Mouse (Mus musculus): ENCODE results near the gene Abcc3. TPM values are rescaled to one million over a fixed set of nuclear protein-coding genes. Genes with fewer than 3 reads are reported as not detected.

Gene Abcc3
- total and polyA plus RNA-seq, 2 experiments from 2014 or later, result 0.99 to 3.6 TPM

- H3K4me3 ChIP-seq (ENCODE audit: low read depth, low read length), result no peak overlapping the region
- WGBS, result 97% methylated on average over 12 of the region's 12 CpGs
- H3K27ac ChIP-seq (ENCODE audit: low read depth, low read length), result no peak overlapping the region
- H3K9me3 ChIP-seq (ENCODE audit: low read length), result no peaks in the 10 kb centered on the region
- H3K9ac ChIP-seq (replicated peaks; ENCODE audit: low read length, poor library complexity, severe bottlenecking), result no peak overlapping the region
- no peaks in the 10 kb centered on the region for H3K36me3 ChIP-seq (ENCODE audit: insufficient read depth, low read length)
- no peaks in the 10 kb centered on the region for H3K4me1 ChIP-seq (ENCODE audit: insufficient read depth, low read length)
- DNase-seq (ENCODE audit: low spot score), result no peak
- H3K4me2 ChIP-seq (ENCODE audit: low read depth, low read length, poor library complexity, severe bottlenecking), result no peak overlapping the region
- TF ChIP-seq CTCF (IDR thresholded peaks at IDR 0.05), result no peak
- no peak for ATAC-seq (ENCODE audit: low FRiP score)
- no peaks in the 10 kb centered on the region for H3K27me3 ChIP-seq (ENCODE audit: insufficient read depth, low read length)
Measured at GRCm38 (mm10) chr11:94359168-94359567, 33.6 kb downstream of the Abcc3 start.

- H3K36me3 ChIP-seq (ENCODE audit: insufficient read depth, low read length), result no peaks in the 10 kb centered on the region
- ATAC-seq (ENCODE audit: low FRiP score), result no peak
- H3K27ac ChIP-seq (ENCODE audit: low read depth, low read length), result no peak overlapping the region
- no peaks in the 10 kb centered on the region for H3K27me3 ChIP-seq (ENCODE audit: insufficient read depth, low read length)
- TF ChIP-seq CTCF (IDR thresholded peaks at IDR 0.05), result no peak
- no peak for DNase-seq (ENCODE audit: low spot score)
- H3K9ac ChIP-seq (replicated peaks; ENCODE audit: low read length, poor library complexity, severe bottlenecking), result no peak overlapping the region
- H3K4me3 ChIP-seq (ENCODE audit: low read depth, low read length), result no peak overlapping the region
- H3K4me2 ChIP-seq (ENCODE audit: low read depth, low read length, poor library complexity, severe bottlenecking), result no peak overlapping the region
- H3K4me1 ChIP-seq (ENCODE audit: insufficient read depth, low read length), result no peaks in the 10 kb centered on the region
- no peaks in the 10 kb centered on the region for H3K9me3 ChIP-seq (ENCODE audit: low read length)
- 76% methylated on average over 9 of the region's 9 CpGs for WGBS
Measured at GRCm38 (mm10) chr11:94355521-94356217, 37.1 kb downstream of the Abcc3 start.

GRCm38 (mm10) chr11:94351094-94351493, 41.7 kb downstream of the Abcc3 start:
- WGBS, result 27% methylated on average over 3 of the region's 3 CpGs
- Histone ChIP-seq H3K4me3 (ENCODE audit: low read depth, low read length) (no peak overlapping the region), H3K9me3 (ENCODE audit: low read length) (no peaks in the 10 kb centered on the region), H3K27ac (ENCODE audit: low read depth, low read length) (no peak overlapping the region), H3K4me1 (ENCODE audit: insufficient read depth, low read length) (no peaks in the 10 kb centered on the region), H3K27me3 (ENCODE audit: insufficient read depth, low read length) (no peaks in the 10 kb centered on the region), H3K36me3 (ENCODE audit: insufficient read depth, low read length) (no peaks in the 10 kb centered on the region), H3K4me2 (ENCODE audit: low read depth, low read length, poor library complexity, severe bottlenecking) (no peak overlapping the region), H3K9ac (replicated peaks; ENCODE audit: low read length, poor library complexity, severe bottlenecking) (no peak overlapping the region)
- DNase-seq (ENCODE audit: low spot score) (no peak), ATAC-seq (ENCODE audit: low FRiP score) (no peak)
- TF ChIP-seq CTCF (IDR thresholded peaks at IDR 0.05), result no peak

GRCm38 (mm10) chr11:94350337-94350736, 42.5 kb downstream of the Abcc3 start:
- no peak overlapping the region for H3K4me2 ChIP-seq (ENCODE audit: low read depth, low read length, poor library complexity, severe bottlenecking)
- ATAC-seq (ENCODE audit: low FRiP score), result no peak
- 63% methylated on average over 1 of the region's 1 CpGs for WGBS

GRCm38 (mm10) chr11:94349839-94350238, 43.0 kb downstream of the Abcc3 start:
- ATAC-seq (ENCODE audit: low FRiP score) (no peak), DNase-seq (ENCODE audit: low spot score) (no peak)
- no peak overlapping the region for H3K4me2 ChIP-seq (ENCODE audit: low read depth, low read length, poor library complexity, severe bottlenecking)
- no peak overlapping the region for H3K4me3 ChIP-seq (ENCODE audit: low read depth, low read length)
- peak; percentile 42 for TF ChIP-seq CTCF (IDR thresholded peaks at IDR 0.05)
- no peaks in the 10 kb centered on the region for H3K9me3 ChIP-seq (ENCODE audit: low read length)
- WGBS, result 82% methylated on average over 2 of the region's 2 CpGs
- H3K27me3 ChIP-seq (ENCODE audit: insufficient read depth, low read length), result no peaks in the 10 kb centered on the region
- no peaks in the 10 kb centered on the region for H3K36me3 ChIP-seq (ENCODE audit: insufficient read depth, low read length)
- no peak overlapping the region for H3K9ac ChIP-seq (replicated peaks; ENCODE audit: low read length, poor library complexity, severe bottlenecking)
- no peaks in the 10 kb centered on the region for H3K4me1 ChIP-seq (ENCODE audit: insufficient read depth, low read length)
- no peak overlapping the region for H3K27ac ChIP-seq (ENCODE audit: low read depth, low read length)

More at GRCm38 (mm10) chr11:94350337-94350736, 42.5 kb downstream of the Abcc3 start:
- H3K9me3 ChIP-seq (ENCODE audit: low read length), result no peaks in the 10 kb centered on the region
- no peak overlapping the region for H3K27ac ChIP-seq (ENCODE audit: low read depth, low read length)
- DNase-seq (ENCODE audit: low spot score), result no peak
- no peaks in the 10 kb centered on the region for H3K27me3 ChIP-seq (ENCODE audit: insufficient read depth, low read length)
- no peaks in the 10 kb centered on the region for H3K36me3 ChIP-seq (ENCODE audit: insufficient read depth, low read length)
- H3K4me1 ChIP-seq (ENCODE audit: insufficient read depth, low read length), result no peaks in the 10 kb centered on the region
- no peak overlapping the region for H3K4me3 ChIP-seq (ENCODE audit: low read depth, low read length)
- TF ChIP-seq CTCF (IDR thresholded peaks at IDR 0.05), result no peak
- no peak overlapping the region for H3K9ac ChIP-seq (replicated peaks; ENCODE audit: low read length, poor library complexity, severe bottlenecking)

GRCm38 (mm10) chr11:94347063-94347575, 45.7 kb downstream of the Abcc3 start:
- H3K4me2 ChIP-seq (ENCODE audit: low read depth, low read length, poor library complexity, severe bottlenecking), result no peak overlapping the region
- H3K36me3 ChIP-seq (ENCODE audit: insufficient read depth, low read length), result no peaks in the 10 kb centered on the region
- no peak for TF ChIP-seq CTCF (IDR thresholded peaks at IDR 0.05)
- H3K9me3 ChIP-seq (ENCODE audit: low read length), result no peaks in the 10 kb centered on the region
- H3K4me3 ChIP-seq (ENCODE audit: low read depth, low read length), result no peak overlapping the region
- no peaks in the 10 kb centered on the region for H3K4me1 ChIP-seq (ENCODE audit: insufficient read depth, low read length)
- no peak overlapping the region for H3K27ac ChIP-seq (ENCODE audit: low read depth, low read length)
- WGBS, result 88% methylated on average over 7 of the region's 7 CpGs
- DNase-seq (ENCODE audit: low spot score) (no peak), ATAC-seq (ENCODE audit: low FRiP score) (no peak)
- H3K27me3 ChIP-seq (ENCODE audit: insufficient read depth, low read length), result no peaks in the 10 kb centered on the region
- no peak overlapping the region for H3K9ac ChIP-seq (replicated peaks; ENCODE audit: low read length, poor library complexity, severe bottlenecking)
